Mouse (Mus musculus) activated CD4-positive, CD25-positive, alpha-beta regulatory T cell, adult 4 months (primary cell): ENCODE results near the gene Nup155. TPM values are rescaled to one million over a fixed set of nuclear protein-coding genes. Genes with fewer than 3 reads are reported as not detected.

Experiments used
- ATAC-seq: one replicate; pipeline ENCODE4 v1.8.0; 2017
- polyA plus RNA-seq, 2 experiments: library from polyadenylated mRNA; unstranded; fragments of 100-300 nt; shearing (Covaris generic); gene quantifications; one replicate each; pipeline ENCODE4 v1.2.1; 2017

The Nup155 gene
- polyA plus RNA-seq, 2 experiments from 2014 or later: 8.2 to 9.6 TPM

DNA sequence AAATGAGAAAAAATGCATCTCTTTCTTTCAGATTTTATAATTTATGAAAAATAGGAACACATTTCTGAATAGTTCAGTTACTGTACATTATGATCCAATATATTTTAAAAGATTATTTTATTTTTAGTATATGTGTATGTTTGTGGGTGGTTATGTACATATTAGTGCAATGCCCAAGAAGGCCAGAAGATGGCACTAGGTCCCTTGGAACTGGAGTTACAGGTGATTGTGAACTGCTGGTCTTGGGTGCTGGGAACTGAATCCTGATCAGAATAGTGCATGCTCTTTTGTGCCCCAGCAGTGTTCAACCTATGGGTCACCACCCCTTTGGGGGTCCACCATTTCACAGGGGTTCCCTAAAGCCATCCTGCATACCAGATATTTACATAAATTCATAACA lies 91.2 kb downstream of the Nup155 start:
- no peak for ATAC-seq

DNA sequence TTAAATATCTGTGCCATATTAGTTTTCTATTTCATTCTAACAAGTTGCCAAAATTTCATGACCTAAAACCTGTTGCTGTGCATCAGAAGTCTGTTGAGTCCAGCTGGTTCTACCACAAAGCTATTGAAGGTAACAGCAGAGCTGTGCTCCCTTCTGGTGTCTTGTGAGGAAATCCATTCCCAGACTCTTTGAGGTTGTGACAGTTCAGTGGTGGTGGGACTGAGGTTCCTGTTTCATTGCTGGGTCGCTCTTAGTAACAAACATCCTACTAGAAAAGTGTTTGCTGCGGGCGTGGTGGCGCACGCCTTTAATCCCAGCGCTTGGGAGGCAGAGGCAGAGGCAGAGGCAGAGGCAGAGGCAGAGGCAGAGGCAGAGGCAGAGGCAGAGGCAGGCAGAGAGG lies 99.3 kb downstream of the Nup155 start:
- ATAC-seq: no peak

Other genes with a start within 250 kb of the Nup155 start
- gene Wdr70, start 10.1 kb upstream of the Nup155 start, polyA plus RNA-seq: 10 to 100 TPM; 35.3 to 36.5 TPM
- 10 to 100 TPM in 1 of 2 experiments, 1 to 10 TPM in 1; 6.5 to 12.9 TPM for gene Cplane1, start 59.8 kb downstream of the Nup155 start, polyA plus RNA-seq